Mouse (Mus musculus) lung, embryonic 16.5 days (tissue): ENCODE measurements around the gene Rbms3. TPM values are rescaled to one million over a fixed set of nuclear protein-coding genes. Genes with fewer than 3 reads are reported as not detected.

ENCODE experiments used
- ATAC-seq: fragments of 200-750 bp; cut with Nextera tagmentation; 2 replicates; pipeline ENCODE4 v1.8.0; 2017; ENCODE audit warnings: low read depth, mild to moderate bottlenecking, moderate library complexity
- H3K27ac ChIP-seq: fragments of 300-500 bp; sonication (generic); 2 replicates; pipeline ENCODE4 v1.5.1; 2014; ENCODE audit warnings: mild to moderate bottlenecking, control low read depth, low read length
- H3K27me3 ChIP-seq: fragments of 300-500 bp; sonication (generic); 2 replicates; pipeline ENCODE4 v1.6.1; 2014; ENCODE audit warnings: low read depth, low read length, mixed read lengths; ENCODE audit not compliant: control insufficient read depth, insufficient read depth
- H3K36me3 ChIP-seq: fragments of 300-500 bp; sonication (generic); 2 replicates; pipeline ENCODE4 v1.6.1; 2014; ENCODE audit warnings: low read length; ENCODE audit not compliant: control insufficient read depth, insufficient read depth
- H3K4me1 ChIP-seq: fragments of 300-500 bp; sonication (generic); replicated peaks from 2 replicates; pipeline ENCODE4 v1.6.1; 2014; ENCODE audit warnings: low read length, mixed read lengths; ENCODE audit not compliant: control insufficient read depth, insufficient read depth
- H3K4me2 ChIP-seq: fragments of 300-500 bp; sonication (generic); 2 replicates; pipeline ENCODE4 v1.6.1; 2014; ENCODE audit warnings: low read depth, low read length, control low read depth
- H3K4me3 ChIP-seq: fragments of 300-500 bp; sonication (generic); 2 replicates; pipeline ENCODE4 v1.5.1; 2014; ENCODE audit warnings: mild to moderate bottlenecking, low read length, control low read depth
- H3K9ac ChIP-seq: fragments of 300-500 bp; sonication (generic); 2 replicates; pipeline ENCODE4 v1.6.1; 2014; ENCODE audit warnings: low read length, control low read depth
- H3K9me3 ChIP-seq: fragments of 300-500 bp; sonication (generic); 2 replicates; pipeline ENCODE4 v1.6.1; 2016; ENCODE audit warnings: low read length; ENCODE audit not compliant: control insufficient read depth
- WGBS: fragments of 180-500 bp; shearing (Covaris S2); extraction: QIAGEN DNeasy Blood & Tissue Kit; methylation state at CpG from one replicate; pipeline ENCODE4 v1.1.7; 2014; 5-methylcytosine and 5-hydroxymethylcytosine counted together
- polyA plus RNA-seq: library from polyadenylated mRNA; unstranded; fragments of >200 nt; fragmentation: Nextera tagmentation; extraction: Ambion mirVana; gene quantifications from 2 replicates; pipeline ENCODE4 v1.2.1, GENCODE M21; 2015

Gene Rbms3
- polyA plus RNA-seq, 1 experiment from 2014 or later: 104 TPM

DNA sequence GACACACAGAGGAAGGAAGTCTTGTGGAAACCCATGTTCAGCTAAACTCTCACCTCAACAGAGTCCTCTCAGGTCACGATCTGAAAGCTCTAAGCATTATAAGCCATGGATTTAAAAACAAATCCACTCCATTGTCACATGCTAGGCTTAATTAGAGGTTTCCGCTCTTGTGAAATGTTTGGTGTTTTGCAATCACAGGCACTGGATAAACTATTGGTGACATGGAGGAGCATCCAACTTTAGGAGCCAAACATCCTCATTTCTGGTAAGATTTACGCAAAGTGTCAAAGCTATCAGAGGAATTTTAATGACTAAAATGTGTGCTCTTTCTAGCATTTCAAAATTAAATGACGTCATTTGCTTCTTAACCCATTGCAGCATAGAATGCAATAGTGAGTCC, 821.3 kb downstream of the Rbms3 start:
- peak overlapping the region; percentile 88 for H3K27ac ChIP-seq
- peak; percentile 74 for ATAC-seq
- H3K4me3 ChIP-seq: no peak overlapping the region
- WGBS: 55% methylated on average over 4 of the region's 4 CpGs
- no peaks in the 10 kb centered on the region for H3K36me3 ChIP-seq
- no peak overlapping the region; the same call in 1 of the 2 replicates for H3K9ac ChIP-seq
- no peak overlapping the region for H3K4me2 ChIP-seq
- peaks cover 18% of the 10 kb centered on the region for H3K4me1 ChIP-seq
- no peaks in the 10 kb centered on the region for H3K27me3 ChIP-seq
- H3K9me3 ChIP-seq: no peaks in the 10 kb centered on the region

DNA sequence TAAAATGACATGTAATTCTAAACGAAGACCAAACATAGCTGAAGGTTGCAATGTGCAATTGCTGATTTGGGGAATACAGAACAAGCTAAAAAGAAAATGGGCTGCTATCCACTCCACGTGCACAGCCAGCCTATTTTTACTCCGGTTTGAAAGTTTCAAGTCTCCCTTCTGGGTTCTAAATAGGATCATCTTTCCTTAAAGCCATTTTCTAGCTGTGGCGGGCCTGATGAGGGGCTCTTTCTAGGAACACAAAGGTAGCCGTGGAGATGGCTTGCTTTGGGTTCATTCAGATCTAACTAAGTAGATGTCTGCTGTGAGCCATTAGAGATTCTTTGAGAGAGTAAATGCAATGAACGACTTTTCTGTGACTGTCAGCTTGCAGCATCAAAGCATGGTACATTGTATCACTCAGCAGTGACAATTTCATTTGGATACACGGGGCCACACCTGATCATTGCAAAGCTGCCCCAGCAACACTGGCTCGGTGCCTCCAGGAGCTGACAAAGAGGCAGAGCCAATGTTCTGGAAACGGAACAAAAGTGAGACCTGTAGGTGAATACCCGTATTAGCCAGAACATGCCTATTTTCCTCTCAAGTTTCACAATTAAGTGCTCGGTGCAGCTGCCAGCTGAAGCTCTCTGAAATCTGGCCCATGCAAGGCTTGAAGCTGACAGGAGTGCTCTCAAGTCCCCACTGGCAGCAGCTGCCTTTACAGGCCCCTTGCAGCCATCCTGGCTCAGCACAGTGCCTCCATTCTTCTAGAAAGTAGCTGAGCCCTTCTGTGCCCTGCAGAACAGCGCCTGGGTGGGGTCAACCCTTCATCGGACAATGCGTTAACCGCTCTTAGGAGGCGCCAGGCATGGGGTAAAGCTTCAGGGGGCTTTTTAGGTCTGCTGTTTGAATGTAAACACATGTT, 822.3 kb downstream of the Rbms3 start:
- ATAC-seq: peak; percentile 81
- Histone ChIP-seq H3K9ac (peak overlapping the region; percentile 54; the same call in 1 of the 2 replicates), H3K4me2 (peak overlapping the region; percentile 14; the same call in 1 of the 2 replicates), H3K27ac (peak overlapping the region; percentile 88), H3K9me3 (no peaks in the 10 kb centered on the region), H3K36me3 (no peaks in the 10 kb centered on the region), H3K4me1 (peaks cover 18% of the 10 kb centered on the region), H3K27me3 (no peaks in the 10 kb centered on the region), H3K4me3 (no peak overlapping the region)
- 34% methylated on average over 16 of the region's 16 CpGs for WGBS

DNA sequence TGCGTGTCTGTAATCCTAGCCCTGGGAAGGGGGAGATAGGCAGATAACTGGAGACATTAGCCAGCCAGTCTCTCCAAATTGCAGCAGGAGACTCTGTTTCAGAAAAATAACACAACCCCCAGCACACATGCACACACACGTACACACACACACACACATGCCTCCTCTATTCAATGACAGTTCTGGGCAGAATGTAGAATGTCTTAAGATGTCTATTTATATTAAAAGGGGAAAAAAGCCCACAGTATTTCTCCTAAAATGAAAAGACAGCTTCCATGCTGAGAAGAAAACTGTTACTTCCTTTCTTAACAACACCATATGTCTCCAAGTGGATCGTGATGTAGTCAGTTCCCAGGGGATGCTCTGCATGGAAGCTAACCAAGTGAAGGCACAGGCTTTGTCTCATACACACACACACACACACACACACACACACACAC, 826.4 kb downstream of the Rbms3 start:
- Histone ChIP-seq H3K9me3 (no peaks in the 10 kb centered on the region), H3K36me3 (no peaks in the 10 kb centered on the region), H3K27me3 (no peaks in the 10 kb centered on the region), H3K9ac (no peak overlapping the region), H3K4me3 (no peak overlapping the region), H3K27ac (peak overlapping the region; percentile 17; the same call in 1 of the 2 replicates), H3K4me1 (peaks cover 14% of the 10 kb centered on the region), H3K4me2 (no peak overlapping the region)
- 51% methylated on average over 3 of the region's 3 CpGs for WGBS
- no peak for ATAC-seq

DNA sequence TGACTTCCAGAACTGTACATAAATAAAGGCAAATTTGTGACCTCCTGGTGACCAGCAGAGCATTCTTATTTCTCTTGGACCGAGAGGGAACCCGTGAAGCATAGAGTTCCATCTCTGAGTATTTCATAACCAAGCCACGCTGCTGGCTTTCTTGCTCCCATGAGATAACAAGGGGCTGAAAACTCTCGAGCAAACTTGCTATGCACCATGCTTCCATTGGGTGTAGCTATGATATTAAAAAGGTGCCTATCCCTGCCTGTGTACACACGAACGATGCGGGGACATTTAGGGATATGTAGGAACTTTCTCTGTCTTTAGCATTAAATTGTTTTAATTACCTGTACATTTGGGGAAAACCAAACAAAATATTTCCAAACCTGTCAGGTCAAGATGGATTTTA, 827.1 kb downstream of the Rbms3 start:
- Histone ChIP-seq H3K9ac (no peak overlapping the region), H3K27me3 (no peaks in the 10 kb centered on the region), H3K4me3 (no peak overlapping the region), H3K27ac (no peak overlapping the region), H3K4me2 (no peak overlapping the region), H3K9me3 (no peaks in the 10 kb centered on the region), H3K4me1 (peaks cover 7% of the 10 kb centered on the region), H3K36me3 (no peaks in the 10 kb centered on the region)
- no peak for ATAC-seq
- WGBS: 57% methylated on average over 7 of the region's 7 CpGs

DNA sequence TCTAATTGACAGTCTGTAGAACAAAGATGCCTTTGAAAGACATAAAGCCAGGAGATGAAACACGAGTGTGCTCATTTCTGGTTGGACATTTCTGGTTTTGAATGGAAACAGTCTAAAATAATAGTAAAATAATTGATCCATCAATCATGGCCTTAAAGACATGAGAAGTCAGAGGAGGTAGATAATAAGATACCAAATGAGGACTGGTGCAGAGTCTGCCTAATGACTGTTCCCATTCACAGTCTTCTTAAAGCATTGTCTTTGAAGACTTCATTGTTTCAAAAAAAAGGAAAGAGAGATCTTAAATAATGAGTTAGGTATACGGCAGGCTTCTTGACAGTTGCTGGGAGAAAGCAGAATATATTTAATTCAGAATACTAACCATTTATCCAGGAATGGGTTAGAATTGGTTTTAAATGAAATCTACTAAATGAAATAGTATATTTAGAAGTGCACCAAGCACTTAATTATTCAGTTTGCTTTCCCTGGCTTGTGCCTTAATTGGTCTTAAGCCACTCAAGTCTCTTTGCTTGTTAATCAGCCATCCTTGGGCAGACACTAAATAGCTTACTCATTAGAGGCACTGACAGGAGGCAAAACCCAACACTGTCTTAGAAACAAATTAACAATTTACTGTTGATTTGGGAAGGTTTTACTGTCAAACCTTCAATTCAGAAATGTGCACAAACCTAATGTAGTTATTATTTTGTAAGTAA, 834.3 kb downstream of the Rbms3 start:
- Histone ChIP-seq H3K36me3 (peaks cover 3% of the 10 kb centered on the region; the same call in 1 of the 2 replicates), H3K9me3 (no peaks in the 10 kb centered on the region; the same call in 1 of the 2 replicates), H3K9ac (no peak overlapping the region), H3K27me3 (no peaks in the 10 kb centered on the region), H3K4me1 (no peaks in the 10 kb centered on the region), H3K27ac (no peak overlapping the region), H3K4me2 (no peak overlapping the region), H3K4me3 (no peak overlapping the region)
- no peak for ATAC-seq
- 84% methylated on average over 2 of the region's 2 CpGs for WGBS

DNA sequence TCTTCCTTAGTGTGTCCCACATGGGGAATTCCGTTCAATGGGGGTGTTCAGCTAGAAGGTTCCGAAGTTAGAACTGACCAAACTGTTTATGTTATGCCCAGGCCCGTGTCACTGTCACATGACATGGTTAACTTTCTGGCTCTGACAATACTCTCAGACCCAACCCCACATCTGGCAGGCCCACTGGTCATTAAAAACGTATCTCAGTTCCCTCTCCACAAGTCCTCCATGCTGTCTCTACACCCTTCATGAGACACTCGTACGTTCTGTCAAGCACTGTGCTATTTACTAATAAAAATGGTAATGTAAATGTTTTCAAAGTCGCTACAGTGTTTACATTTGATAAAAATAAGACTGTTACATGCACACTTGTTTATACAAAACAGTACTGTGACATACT, 837.9 kb downstream of the Rbms3 start:
- ATAC-seq: peak; percentile 71
- no peaks in the 10 kb centered on the region for H3K27me3 ChIP-seq

DNA sequence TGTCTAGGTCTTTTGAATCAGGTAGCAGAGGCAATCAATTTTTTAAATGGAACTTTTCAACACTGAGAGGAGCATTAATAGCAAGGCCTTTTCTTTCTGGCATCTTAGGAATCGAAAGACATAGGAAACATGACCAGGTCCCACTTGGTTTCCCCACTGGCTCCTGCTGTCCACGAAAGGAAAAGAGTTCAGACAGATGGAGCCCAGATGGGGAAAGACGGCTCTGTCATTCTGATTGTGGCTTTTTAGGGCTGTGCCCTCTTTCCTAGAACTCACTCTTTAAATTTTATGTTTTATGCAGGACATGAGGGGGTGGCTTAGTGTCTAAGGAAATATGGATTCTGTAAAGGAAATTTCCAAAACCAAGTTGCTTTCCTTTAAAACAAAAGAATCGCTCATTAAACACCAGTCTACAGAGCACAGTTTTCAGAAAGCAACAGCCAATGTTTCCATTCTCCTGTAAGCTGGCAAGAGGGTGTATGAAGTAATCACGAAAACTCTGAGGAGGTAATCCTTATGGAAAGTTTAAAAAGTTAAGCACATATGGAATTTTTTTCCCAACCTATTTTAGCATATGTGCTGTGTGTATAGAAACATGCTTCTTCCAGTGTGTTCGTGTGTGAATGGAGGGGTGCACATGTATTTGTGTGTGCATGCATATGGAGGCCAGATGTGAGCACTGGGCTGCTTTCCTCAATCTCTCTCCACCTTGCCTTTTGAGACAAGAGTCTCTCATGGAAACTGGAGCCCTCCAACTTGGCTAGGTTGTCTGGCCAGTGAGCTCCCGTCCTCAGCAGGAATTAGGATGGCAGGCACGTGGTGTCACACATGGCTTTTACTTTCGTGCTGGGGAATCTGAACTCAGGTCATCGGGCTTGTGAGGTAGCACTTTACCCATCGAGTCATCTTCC, 843.3 kb downstream of the Rbms3 start:
- 82% methylated on average over 11 of the region's 11 CpGs for WGBS
- no peak for ATAC-seq
- Histone ChIP-seq H3K4me1 (no peaks in the 10 kb centered on the region), H3K9ac (no peak overlapping the region), H3K9me3 (no peaks in the 10 kb centered on the region; the same call in 1 of the 2 replicates), H3K27ac (no peak overlapping the region), H3K36me3 (no peaks in the 10 kb centered on the region; the same call in 1 of the 2 replicates), H3K27me3 (no peaks in the 10 kb centered on the region), H3K4me2 (no peak overlapping the region), H3K4me3 (no peak overlapping the region)

More for the DNA sequence above, 837.9 kb downstream of the Rbms3 start:
- Histone ChIP-seq H3K36me3 (peaks cover 3% of the 10 kb centered on the region), H3K4me2 (no peak overlapping the region), H3K9ac (no peak overlapping the region), H3K9me3 (no peaks in the 10 kb centered on the region; the same call in 1 of the 2 replicates), H3K4me3 (no peak overlapping the region), H3K27ac (no peak overlapping the region), H3K4me1 (no peaks in the 10 kb centered on the region)
- 42% methylated on average over 7 of the region's 7 CpGs for WGBS

DNA sequence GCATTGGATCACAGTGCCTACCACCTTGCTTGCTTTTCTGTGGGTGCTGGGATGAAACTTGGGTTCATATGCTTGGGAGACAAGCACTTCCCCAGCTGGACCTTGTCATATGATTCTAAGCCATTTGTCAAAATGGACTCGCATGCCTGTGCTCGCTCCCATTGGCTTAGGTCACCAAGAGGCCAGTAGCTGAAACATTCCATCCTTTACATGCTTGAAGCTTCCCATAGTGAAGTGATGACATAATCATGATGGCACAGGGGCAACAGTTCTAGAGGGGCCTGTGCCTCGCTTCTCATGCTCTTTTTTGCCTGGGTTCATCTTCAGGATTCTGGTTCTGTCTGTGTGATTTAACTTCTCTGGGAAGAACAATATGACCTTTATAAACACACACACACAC, 857.9 kb downstream of the Rbms3 start:
- Histone ChIP-seq H3K36me3 (no peaks in the 10 kb centered on the region), H3K4me2 (no peak overlapping the region), H3K27ac (no peak overlapping the region), H3K27me3 (no peaks in the 10 kb centered on the region), H3K9me3 (no peaks in the 10 kb centered on the region), H3K4me3 (no peak overlapping the region), H3K9ac (no peak overlapping the region), H3K4me1 (no peaks in the 10 kb centered on the region)
- peak; percentile 74; the same call in 1 of the 2 replicates for ATAC-seq
- WGBS: 51% methylated on average over 3 of the region's 3 CpGs
